Comparison of ENCODE assay signal across 29 mouse cellular contexts in the genomic region with DNA sequence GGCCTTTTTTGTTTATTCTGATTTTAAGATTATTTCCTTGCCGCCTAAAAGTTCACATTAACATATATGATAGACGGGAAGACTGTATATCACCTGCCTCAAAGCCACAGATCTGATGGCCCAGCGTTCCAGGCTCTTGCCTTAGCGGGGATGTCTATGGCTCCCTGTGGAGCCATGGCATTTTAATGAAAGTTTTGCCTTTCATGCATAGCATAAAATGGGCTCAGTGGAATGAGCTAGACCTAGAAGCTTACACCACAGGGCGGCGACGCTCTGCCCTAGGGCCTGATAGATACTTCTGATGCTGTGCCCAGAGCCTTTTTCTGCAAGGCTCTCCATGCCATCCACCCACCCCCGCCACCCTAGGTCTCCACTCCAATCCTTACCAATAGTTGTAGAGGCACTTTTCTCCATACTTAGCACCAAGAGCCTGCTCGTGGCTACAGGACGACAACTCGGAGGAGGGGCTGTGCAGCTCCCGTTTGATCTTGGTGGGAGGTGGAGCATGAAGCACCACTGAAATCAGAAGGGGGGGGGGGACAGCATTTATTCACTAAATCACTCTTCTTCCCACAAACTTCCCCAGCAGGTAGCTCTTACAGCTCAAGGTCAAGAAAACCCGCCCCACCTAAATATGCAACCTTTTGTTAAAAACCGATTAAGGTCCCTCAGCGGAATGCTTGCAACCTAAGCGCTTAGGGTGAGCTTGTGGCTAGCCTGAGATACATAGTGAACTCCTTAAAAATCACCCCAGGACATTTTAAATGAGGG. TPM values are rescaled to one million over a fixed set of nuclear protein-coding genes. Genes with fewer than 3 reads are reported as not detected.
DNase-seq lines count a peak whose midpoint lies in the region; ATAC-seq lines count a peak whose summit lies in the region.
"Had no signal": no experiment of that assay in that cellular context is flagged by ENCODE, and none has a peak within 500 bp of the region (broad histone marks: within the 10 kb centered on the region; RNA-seq: fewer than 3 reads in every experiment).

No protein-coding gene starts in this region.

- H3K36me3 ChIP-seq in hindbrain, embryonic 16.5 days (ENCODE audit: control insufficient read depth, insufficient read depth, low read length) = no peaks in the 10 kb centered on the region
- H3K36me3 ChIP-seq in hindbrain, embryonic 11.5 days (ENCODE audit: control insufficient read depth, insufficient read depth, low read length) = no peaks in the 10 kb centered on the region
- H3K36me3 ChIP-seq in midbrain, embryonic 15.5 days (replicated peaks) = no peaks in the 10 kb centered on the region
- no peaks in the 10 kb centered on the region for H3K36me3 ChIP-seq in midbrain, embryonic 11.5 days (ENCODE audit: control insufficient read depth, insufficient read depth, low read length)

- DNase-seq in hindbrain, embryonic 11.5 days (ENCODE audit: low spot score) = no peak
- no peak for DNase-seq in midbrain, embryonic 11.5 days (ENCODE audit: low spot score, missing footprints)
- DNase-seq in ZHBTc4 (ENCODE audit: low read depth, low spot score) = peak; percentile 97
- DNase-seq in heart, adult 18-20 months = no peak
- no peak for DNase-seq in gastrocnemius, adult 8-10 months (ENCODE audit: low spot score in 2 of 2)
- DNase-seq: adrenal gland, postnatal 36 days; cerebellum, adult 2 months; cerebellum, postnatal 14 days; gastrocnemius, postnatal 10 days; heart, postnatal 14 days; kidney, postnatal 10 days; layer of hippocampus, postnatal 36 days; lung, postnatal 4 days; right cerebral cortex, adult 18-20 months; spleen, adult 18-20 months; thymus, adult 18-20 months; thymus, postnatal 36 days had no signal

- H3K9ac ChIP-seq in hindbrain, embryonic 16.5 days (ENCODE audit: low read depth, low read length) = no peak overlapping the region
- no peak overlapping the region for H3K9ac ChIP-seq in hindbrain, embryonic 11.5 days (ENCODE audit: low read depth, low read length)
- H3K9ac ChIP-seq in midbrain, embryonic 15.5 days = no peak overlapping the region
- H3K9ac ChIP-seq in midbrain, embryonic 11.5 days (ENCODE audit: low read length) = no peak overlapping the region
- H3K9ac ChIP-seq: forebrain, postnatal 0 days; limb, embryonic 13.5 days; lung, embryonic 15.5 days had no signal

- no peak overlapping the region for H3K27ac ChIP-seq in hindbrain, embryonic 16.5 days (ENCODE audit: low read depth, low read length)
- no peak overlapping the region for H3K27ac ChIP-seq in hindbrain, embryonic 11.5 days (ENCODE audit: low read depth, low read length)
- no peak overlapping the region for H3K27ac ChIP-seq in midbrain, embryonic 15.5 days
- no peak overlapping the region for H3K27ac ChIP-seq in midbrain, embryonic 11.5 days (ENCODE audit: low read depth, low read length)
- H3K27ac ChIP-seq: hindbrain, embryonic 10.5 days; limb, embryonic 13.5 days; lung, embryonic 15.5 days had no signal

- H3K4me2 ChIP-seq in hindbrain, embryonic 16.5 days (ENCODE audit: low read length) = no peak overlapping the region
- no peak overlapping the region for H3K4me2 ChIP-seq in hindbrain, embryonic 11.5 days (replicated peaks; ENCODE audit: low read depth, low read length)
- no peak overlapping the region for H3K4me2 ChIP-seq in midbrain, embryonic 15.5 days
- no peak overlapping the region for H3K4me2 ChIP-seq in midbrain, embryonic 11.5 days
- H3K4me2 ChIP-seq: limb, embryonic 13.5 days; liver, embryonic 11.5 days; lung, embryonic 15.5 days had no signal

- 48% methylated on average over 16 of the region's 16 CpGs for WGBS in hindbrain, embryonic 16.5 days
- 56% methylated on average over 16 of the region's 16 CpGs for whole genome bisulfite sequencing in hindbrain, embryonic 11.5 days
- WGBS in midbrain, embryonic 15.5 days = 52% methylated on average over 16 of the region's 16 CpGs
- 61% methylated on average over 16 of the region's 16 CpGs for WGBS in midbrain, embryonic 11.5 days

- no peaks in the 10 kb centered on the region; the same call in 1 of the 2 replicates for H3K4me1 ChIP-seq in hindbrain, embryonic 16.5 days (ENCODE audit: control insufficient read depth, insufficient read depth, low read depth, low read length)
- H3K4me1 ChIP-seq in hindbrain, embryonic 11.5 days (replicated peaks; ENCODE audit: control insufficient read depth, insufficient read depth, low read length) = no peaks in the 10 kb centered on the region
- no peaks in the 10 kb centered on the region for H3K4me1 ChIP-seq in midbrain, embryonic 15.5 days
- H3K4me1 ChIP-seq in midbrain, embryonic 11.5 days (ENCODE audit: control insufficient read depth, insufficient read depth, low read length) = 0 out of 2 replicates have a peak, but pooled peaks cover 2% of the 10 kb centered on the region

- no peaks in the 10 kb centered on the region for H3K9me3 ChIP-seq in hindbrain, embryonic 16.5 days (ENCODE audit: control insufficient read depth, low read length)
- no peaks in the 10 kb centered on the region for H3K9me3 ChIP-seq in hindbrain, embryonic 11.5 days (ENCODE audit: control insufficient read depth, low read length)
- H3K9me3 ChIP-seq in midbrain, embryonic 15.5 days = no peaks in the 10 kb centered on the region
- no peaks in the 10 kb centered on the region for H3K9me3 ChIP-seq in midbrain, embryonic 11.5 days (ENCODE audit: control insufficient read depth, low read length)
- H3K9me3 ChIP-seq: G1E; hindbrain, embryonic 10.5 days; limb, embryonic 13.5 days; lung, embryonic 15.5 days; megakaryocyte, embryonic 14.5 days had no signal

- H3K27me3 ChIP-seq in hindbrain, embryonic 16.5 days (replicated peaks; ENCODE audit: control insufficient read depth, insufficient read depth, low read length) = no peaks in the 10 kb centered on the region
- no peaks in the 10 kb centered on the region for H3K27me3 ChIP-seq in hindbrain, embryonic 11.5 days (ENCODE audit: control insufficient read depth, insufficient read depth, low read length)
- no peaks in the 10 kb centered on the region for H3K27me3 ChIP-seq in midbrain, embryonic 15.5 days (replicated peaks)
- no peaks in the 10 kb centered on the region for H3K27me3 ChIP-seq in midbrain, embryonic 11.5 days (ENCODE audit: control insufficient read depth, insufficient read depth, low read length)
- H3K27me3 ChIP-seq: limb, embryonic 13.5 days; lung, embryonic 15.5 days; megakaryocyte, embryonic 14.5 days had no signal

- H3K4me3 ChIP-seq in hindbrain, embryonic 16.5 days (ENCODE audit: low read length) = no peak overlapping the region
- no peak overlapping the region for H3K4me3 ChIP-seq in hindbrain, embryonic 11.5 days (ENCODE audit: low read depth, low read length)
- no peak overlapping the region for H3K4me3 ChIP-seq in midbrain, embryonic 15.5 days
- H3K4me3 ChIP-seq in midbrain, embryonic 11.5 days (ENCODE audit: low read depth, low read length) = no peak overlapping the region
- H3K4me3 ChIP-seq: erythroblast, embryonic 14.5 days; hindbrain, embryonic 10.5 days; limb, embryonic 13.5 days; lung, embryonic 15.5 days; megakaryocyte, embryonic 14.5 days; myocyte had no signal

- ATAC-seq in hindbrain, embryonic 16.5 days = peak; percentile 37; the same call in 1 of the 2 replicates
- no peak for ATAC-seq in hindbrain, embryonic 11.5 days (ENCODE audit: low FRiP score)
- 0 out of 2 replicates have a peak, but pooled peaks have one; percentile 14 for ATAC-seq in midbrain, embryonic 15.5 days (replicated peaks)
- no peak for ATAC-seq in midbrain, embryonic 11.5 days (ENCODE audit: low FRiP score)
- ATAC-seq: forebrain, postnatal 0 days; intestine, postnatal 0 days had no signal

RNA-seq across cellular contexts. Expression of a gene that starts 26.9 kb away (rescaled TPM):
- 29.9 and 35.5 TPM in 2 replicates for polyA plus RNA-seq in hindbrain, embryonic 16.5 days (2015; fragmentation: Nextera tagmentation; extraction: Ambion mirVana)
- 12.8 and 17.5 TPM in 2 replicates for polyA plus RNA-seq in hindbrain, embryonic 11.5 days (2014; fragmentation: Nextera tagmentation; extraction: Ambion mirVana)
- polyA plus RNA-seq in midbrain, embryonic 15.5 days (2015; fragmentation: Nextera tagmentation; extraction: Ambion mirVana) = 14.5 and 17.6 TPM in 2 replicates
- polyA plus RNA-seq in midbrain, embryonic 11.5 days (2014; fragmentation: Nextera tagmentation; extraction: Ambion mirVana) = 10.1 and 13.4 TPM in 2 replicates
- 1 to 10 TPM; 6.9 to 7.5 TPM for total RNA-seq in heart, adult 18-20 months (2021)
- 1 to 10 TPM; 5.4 to 7.1 (median 6.3) TPM for total RNA-seq in gastrocnemius, adult 8-10 months (2022)

Comparison
In these comparisons a context has a peak if more than half of its experiments do, and no peak if none do; other contexts are left out.
1. ATAC-seq: peak in hindbrain, embryonic 16.5 days (single experiment) and midbrain, embryonic 15.5 days (single experiment); none in hindbrain, embryonic 11.5 days (single experiment) and midbrain, embryonic 11.5 days (single experiment).